Mouse (Mus musculus) fibroblast of lung, adult 2 months (primary cell): ENCODE measurements at regions not wholly inside any gene's neighbourhood (a gene's known extent, or its start where the extent isn't known, plus 50 kb on each side); places are given as distances from the start of the nearest gene placed in this dataset.
"Not testable (repeated sequence)": the region's sequence is repeated elsewhere in the genome, so short reads cannot be mapped to it uniquely, and the experiment has no call there.

ENCODE experiments used
- DNase-seq: peaks from one replicate; pipeline ENCODE4 v3.0.0-alpha.2; 2011; ENCODE audit warnings: low read depth

DNA sequence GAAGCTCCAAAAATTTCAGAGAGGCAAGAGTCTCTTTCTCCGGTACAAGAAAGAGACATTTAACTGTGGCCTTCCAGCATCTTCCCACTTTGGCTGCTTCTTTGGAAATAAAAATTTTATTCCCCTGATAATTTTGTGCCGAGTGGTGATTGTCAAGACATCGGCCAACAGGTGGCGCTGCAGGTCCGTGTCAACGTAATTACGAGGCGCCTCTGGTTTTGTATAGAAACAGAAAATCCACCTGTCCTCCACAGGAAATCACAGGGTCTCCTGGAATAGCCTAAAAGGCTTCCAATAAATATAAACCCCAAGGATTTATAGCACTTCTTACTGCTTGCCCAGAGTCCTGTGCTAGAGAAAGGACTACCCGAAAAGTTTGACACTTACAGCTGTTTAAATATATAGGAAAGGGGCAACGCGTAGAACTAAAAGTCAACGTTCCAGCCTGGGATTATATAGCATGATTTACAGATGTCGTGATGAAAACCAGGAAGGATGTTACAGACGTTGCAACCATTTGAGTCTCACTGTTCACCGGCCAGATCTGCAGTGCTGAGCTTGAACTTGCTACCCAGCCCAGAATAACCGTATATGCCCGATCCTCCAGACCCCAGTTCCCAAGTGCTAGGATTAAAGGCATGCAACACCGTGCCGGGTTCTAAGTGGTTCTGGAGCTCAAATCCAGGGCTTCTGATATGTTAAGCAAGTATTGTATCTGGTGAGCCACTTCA, 251.3 kb upstream of the Tgfbr2 start:
- DNase-seq, result peak; percentile 22

- not testable (repeated sequence) for DNase-seq
Measured at GRCm38 (mm10) chr9:116425400-116425799, 250.2 kb upstream of the Tgfbr2 start.

GRCm38 (mm10) chr9:116415021-116415420, 239.9 kb upstream of the Tgfbr2 start:
- DNase-seq, result no peak

DNA sequence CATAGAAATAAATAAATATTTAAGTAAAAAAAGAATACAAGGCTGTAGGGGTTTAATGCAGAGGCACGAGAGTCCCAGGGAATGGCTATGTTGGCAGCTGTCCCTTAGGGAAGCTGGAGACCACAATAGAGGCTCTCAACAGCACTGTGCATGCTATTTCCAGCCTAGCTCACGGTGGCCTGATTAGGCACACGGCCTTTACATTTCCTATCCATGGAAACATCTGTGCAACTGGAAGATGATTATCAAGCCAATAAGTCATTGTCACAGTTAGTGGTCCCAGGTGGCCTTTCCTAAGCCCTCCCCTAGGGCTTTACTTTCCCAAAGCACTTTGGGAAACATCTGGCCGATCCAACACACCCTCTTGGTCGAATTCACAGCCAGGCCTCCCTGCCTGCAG, 235.9 kb upstream of the Tgfbr2 start:
- no peak for DNase-seq

DNA sequence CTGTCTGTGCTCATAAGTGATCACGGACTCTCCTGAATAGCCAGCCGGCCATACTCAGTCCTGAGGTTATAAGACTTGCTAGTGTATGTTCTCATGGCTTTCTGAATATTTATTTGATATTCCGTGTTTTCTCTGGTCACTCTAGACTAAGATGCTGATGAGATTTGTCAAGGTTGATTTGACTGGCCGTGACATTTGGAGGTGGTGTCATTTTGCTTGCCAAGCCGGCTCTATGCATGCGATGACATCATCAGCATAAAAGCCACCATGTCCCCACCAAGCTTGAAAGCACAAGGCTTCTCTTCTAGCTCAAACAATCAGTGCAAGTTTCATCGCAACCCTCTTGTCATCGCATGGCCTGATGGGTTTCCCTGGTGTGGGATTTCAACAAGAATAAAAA, 235.3 kb upstream of the Tgfbr2 start:
- no peak for DNase-seq

DNA sequence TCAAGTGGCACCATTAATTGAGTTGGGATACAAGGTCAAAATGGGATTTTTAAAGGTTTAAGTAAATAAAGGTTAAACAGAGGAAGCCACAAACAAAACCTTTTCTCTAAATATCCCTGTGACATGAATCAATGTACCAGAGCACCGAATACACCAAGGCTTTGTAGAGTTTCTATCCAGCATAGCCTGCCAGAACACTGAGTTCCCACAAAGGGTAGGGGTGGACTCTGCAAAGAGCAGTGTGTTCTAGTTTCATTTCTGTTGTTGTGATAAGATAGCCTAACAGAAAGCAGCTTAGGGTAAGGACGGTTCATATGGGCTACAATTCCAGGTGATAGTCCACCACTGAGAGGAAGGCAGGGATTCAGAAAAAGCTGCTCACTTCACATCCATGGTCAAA, 233.0 kb upstream of the Tgfbr2 start:
- no peak for DNase-seq

DNA sequence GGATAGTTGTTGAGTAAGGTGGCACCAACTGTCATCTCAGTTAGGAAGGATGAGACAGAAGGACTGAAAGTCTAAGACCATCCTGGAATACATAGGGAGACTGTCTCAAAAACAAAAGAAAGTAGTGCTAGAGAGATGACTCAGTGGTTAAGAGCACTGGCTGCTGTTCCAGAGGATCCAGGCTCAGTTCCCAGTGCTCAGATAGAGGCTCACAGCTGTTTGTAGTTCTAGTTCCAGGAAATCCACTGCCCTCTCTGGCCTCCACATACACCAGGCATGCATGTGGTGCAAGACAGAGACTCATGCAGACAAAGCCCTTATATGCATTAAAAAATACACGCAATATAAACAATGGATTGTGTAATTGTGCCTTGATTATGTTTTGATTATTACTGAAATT, 229.9 kb upstream of the Tgfbr2 start:
- no peak for DNase-seq

- DNase-seq, result no peak
Measured at GRCm38 (mm10) chr9:116401821-116402220, 226.7 kb upstream of the Tgfbr2 start.

GRCm38 (mm10) chr9:116400270-116400669, 225.1 kb upstream of the Tgfbr2 start:
- no peak for DNase-seq

DNA sequence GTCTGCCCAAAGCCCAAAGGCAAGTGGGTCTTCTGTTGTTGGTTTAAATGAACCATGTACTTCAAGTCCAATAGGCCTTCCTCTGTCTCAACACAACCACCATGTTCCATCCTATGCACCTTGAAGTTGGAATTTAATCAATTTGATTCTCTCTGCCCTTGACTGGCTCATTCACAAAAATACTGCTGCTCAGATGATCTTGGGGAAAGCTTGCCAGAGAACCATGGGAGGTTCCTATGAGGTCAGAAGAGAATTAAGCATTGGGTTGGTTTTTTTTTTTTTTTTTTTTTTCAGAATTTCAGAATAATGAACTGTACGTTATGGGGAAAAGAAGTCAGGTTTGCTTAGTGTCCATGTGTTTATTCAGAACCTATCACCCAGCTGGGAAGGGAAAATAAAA, 224.1 kb upstream of the Tgfbr2 start:
- no peak for DNase-seq

DNA sequence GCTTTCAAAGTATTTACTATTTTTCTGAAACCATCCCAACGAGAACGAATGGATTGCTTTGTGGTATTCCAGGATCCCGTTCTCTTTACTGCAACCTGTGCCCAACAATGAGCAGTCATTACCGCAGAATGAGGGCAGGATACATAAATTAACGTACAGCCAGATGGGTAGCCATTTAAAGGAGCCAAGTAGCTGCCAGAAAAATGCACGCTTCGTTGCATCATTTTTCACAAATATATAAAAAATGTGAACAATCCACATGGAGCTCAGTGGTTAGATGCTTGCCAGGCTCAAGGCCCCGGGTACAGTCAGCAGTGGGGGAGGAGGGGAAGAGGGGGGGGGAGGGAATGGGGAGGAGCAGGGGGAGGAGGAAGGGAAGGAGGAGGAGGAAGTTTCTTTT, 217.1 kb upstream of the Tgfbr2 start:
- no peak for DNase-seq

- no peak for DNase-seq
Measured at GRCm38 (mm10) chr9:116389781-116390180, 214.6 kb upstream of the Tgfbr2 start.

- no peak for DNase-seq
Measured at GRCm38 (mm10) chr9:116388863-116389262, 213.7 kb upstream of the Tgfbr2 start.

- no peak for DNase-seq
Measured at GRCm38 (mm10) chr9:116388025-116388424, 212.9 kb upstream of the Tgfbr2 start.

- DNase-seq, result peak; percentile 87
Measured at GRCm38 (mm10) chr9:116384176-116385076, 209.3 kb upstream of the Tgfbr2 start.

- peak; percentile 85 for DNase-seq
Measured at GRCm38 (mm10) chr9:116383411-116384101, 208.4 kb upstream of the Tgfbr2 start.

GRCm38 (mm10) chr9:116377706-116378105, 202.5 kb upstream of the Tgfbr2 start:
- no peak for DNase-seq

DNA sequence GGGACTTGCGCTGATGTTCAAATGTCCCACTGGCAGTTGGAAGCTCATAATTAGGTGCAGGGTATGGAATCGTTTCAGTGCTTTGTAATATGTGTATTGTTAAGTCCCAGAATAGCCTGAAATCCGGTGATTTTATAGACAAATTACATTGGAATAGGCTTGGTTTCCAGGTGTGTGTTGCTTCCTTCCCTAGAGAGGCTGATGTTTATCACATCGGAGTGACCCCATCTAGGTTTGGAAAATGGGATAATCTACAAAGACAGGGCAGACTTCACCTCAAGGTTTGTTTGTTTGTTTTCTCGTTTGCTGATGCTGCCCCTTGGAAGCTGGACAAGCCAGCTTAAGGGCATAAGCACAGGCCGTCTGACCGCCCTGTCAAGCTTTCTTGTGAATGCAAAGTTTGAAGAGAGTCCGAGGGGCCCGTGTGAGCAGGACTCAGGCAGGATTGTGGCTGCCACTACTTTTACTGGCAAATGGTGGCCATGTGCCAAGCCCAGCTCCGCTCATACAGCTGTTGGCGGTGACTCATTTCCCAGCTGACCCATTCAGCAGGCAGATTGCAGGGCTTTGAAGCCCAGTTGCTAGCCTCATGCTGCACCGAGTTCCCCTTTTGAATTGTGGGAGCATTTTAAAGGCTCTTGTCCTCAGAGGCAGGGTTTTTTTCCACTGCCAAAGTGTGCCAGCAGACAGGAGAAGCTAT, 200.6 kb upstream of the Tgfbr2 start:
- peak; percentile 90 for DNase-seq

DNA sequence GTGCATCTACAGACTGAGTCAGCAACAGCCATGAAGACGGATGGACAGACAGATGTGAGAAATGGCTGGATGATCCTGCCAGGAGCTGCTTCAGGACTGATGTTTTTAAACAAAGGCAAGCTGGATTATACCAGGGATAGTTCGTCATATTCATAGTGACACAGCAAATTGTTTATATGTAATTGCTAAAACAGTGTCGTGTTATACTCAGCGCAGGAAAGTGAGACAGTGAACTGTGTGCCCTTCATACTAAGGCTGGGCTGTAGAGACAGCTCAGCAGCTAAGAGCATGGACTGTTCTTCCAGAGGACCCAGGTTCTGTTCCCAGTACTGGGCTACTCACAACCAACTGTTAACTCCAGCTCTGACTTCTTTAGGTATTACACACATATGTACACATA, 199.2 kb upstream of the Tgfbr2 start:
- no peak for DNase-seq

GRCm38 (mm10) chr9:116373396-116373795, 198.2 kb upstream of the Tgfbr2 start:
- DNase-seq, result no peak

DNA sequence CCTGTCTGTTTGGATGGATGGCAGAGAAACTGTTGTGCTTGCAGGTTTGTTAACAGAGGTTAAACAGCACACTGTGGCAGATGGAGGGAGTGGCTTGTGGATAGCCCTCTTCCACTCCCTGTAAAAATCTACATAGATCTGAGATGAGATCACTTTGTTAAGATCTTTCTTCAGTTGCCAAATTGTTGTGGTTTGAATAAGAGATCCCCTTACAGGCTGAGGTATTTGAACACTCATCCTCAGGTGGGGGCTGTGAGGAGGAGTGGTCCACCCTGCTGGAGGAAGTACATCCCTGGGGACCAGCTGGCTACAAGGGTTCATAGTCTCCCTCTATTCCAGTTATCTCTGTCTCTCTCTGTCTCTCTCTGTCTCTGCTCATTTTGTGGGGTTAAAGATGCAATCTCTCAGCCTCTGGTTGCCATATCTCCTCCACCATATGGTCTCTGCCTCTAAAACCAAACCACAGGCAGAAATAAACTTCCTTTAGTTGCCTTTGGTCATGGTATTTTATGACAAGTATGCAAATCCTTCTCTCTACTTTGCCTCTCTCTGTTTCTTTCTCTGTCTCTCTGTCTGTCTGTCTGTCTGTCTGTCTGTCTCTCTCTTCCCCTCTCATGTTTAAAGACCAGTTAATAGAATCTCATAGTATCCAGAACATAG, 194.0 kb upstream of the Tgfbr2 start:
- no peak for DNase-seq

DNA sequence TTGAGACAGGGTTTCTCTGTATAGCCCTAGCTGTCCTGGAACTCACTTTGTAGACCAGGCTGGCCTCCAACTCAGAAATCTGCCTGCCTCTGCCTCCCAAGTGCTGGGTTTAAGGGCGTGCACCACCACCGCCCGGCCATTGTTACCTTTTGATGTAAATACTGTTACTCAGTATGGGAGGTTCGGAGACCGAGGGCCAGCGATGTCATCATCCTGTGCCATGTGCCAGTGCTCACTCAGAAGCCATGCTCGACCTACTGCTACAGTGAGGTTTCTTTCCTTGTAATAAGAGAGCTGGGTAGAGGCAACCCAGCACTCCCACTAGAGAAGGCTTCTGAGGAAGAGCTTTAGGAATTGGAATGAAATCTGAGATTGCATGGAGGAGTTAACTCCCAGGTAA, 191.6 kb upstream of the Tgfbr2 start:
- no peak for DNase-seq
